Mouse (Mus musculus): ENCODE measurements around the gene Kansl1.

Gene Kansl1

DNA sequence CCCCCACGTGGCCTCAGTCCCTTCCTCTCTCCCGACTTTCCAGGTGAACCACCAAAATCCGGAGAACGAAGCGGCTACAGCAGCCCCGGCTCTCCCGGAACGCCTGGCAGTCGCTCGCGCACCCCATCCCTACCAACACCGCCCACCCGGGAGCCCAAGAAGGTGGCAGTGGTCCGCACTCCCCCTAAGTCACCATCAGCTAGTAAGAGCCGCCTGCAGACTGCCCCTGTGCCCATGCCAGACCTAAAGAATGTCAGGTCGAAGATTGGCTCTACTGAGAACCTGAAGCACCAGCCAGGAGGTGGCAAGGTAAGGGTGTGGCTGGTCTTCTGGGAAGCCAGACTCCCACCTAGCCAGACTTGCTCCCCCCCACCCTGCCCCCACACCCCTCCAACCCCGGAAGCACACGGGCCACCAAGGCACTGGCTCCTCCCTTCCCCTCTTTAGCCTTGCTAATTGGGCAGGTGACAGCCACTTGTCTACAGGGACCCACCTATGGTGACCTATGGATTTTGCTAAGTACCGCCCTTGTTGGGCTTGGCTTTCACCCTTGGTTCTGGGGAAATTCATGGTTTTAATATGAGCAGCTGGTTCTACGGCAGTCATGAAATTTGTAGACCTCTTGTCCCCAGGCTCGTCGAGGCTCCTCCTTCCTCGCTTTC is 158.3 kb downstream of the Kansl1 start:
- no peak for DNase-seq (ENCODE audit: low read depth, low spot score)

DNA sequence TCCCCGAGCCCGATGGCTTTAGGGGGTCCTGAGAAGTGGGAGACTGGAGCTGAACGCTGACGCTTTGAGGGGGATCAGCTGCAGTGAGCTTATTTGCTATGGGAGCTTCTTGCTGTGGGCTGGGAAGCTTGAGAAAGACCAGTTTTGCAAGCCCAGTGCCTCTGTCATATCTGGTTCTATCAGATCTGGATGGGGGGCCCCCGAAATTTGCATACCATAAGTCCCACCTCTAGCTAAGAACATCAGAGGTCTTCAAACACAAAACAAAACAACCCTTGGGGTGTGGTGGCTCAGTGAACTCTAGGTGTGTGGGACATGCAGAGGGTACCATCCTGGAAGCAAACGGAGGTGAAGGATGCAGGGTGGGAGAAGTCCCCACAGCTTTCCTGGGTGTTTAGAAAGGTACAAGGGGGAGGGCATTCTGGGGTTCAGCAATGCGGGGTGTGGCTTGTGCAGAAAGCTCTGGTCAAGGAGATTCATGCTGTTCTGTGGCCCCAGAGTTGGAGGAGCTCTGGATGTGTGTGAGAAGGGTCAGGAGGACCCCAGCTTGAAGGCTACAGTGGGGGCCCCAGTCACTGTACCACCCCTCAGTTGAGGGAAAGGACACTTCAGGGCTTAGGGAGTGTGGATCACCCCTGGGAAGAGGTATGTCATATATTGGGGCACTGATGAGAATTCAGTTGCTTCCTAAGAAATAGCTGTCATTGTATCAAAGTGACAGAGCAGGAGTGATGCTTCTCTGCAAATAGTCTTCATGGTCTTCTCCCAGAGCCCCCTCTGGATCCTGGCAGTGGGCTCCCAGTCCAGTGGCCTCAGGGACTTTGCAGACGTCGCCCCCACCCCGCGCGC is 159.1 kb downstream of the Kansl1 start:
- DNase-seq (ENCODE audit: low read depth, low spot score): no peak

DNA sequence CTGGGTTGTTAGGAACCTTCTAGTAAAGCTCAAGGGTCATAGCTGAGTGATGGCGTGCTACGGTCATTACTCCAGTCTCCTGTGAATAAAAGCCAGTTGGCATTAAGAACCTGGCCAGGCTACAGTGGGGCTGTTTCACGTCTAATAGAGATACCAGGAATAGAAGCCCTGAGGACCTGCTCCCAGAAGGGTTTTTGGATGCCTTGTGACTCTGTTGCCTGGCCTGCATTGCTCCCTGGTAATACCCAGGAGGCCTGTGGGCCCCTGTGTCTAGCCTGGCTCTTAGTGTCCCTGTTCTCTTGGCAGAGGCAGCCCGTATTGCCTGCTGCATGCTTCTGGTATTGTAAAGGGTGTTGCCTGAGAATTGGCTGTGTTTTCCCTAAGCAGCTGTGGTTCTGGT is 161.5 kb downstream of the Kansl1 start:
- no peak for DNase-seq (ENCODE audit: low read depth, low spot score)

DNA sequence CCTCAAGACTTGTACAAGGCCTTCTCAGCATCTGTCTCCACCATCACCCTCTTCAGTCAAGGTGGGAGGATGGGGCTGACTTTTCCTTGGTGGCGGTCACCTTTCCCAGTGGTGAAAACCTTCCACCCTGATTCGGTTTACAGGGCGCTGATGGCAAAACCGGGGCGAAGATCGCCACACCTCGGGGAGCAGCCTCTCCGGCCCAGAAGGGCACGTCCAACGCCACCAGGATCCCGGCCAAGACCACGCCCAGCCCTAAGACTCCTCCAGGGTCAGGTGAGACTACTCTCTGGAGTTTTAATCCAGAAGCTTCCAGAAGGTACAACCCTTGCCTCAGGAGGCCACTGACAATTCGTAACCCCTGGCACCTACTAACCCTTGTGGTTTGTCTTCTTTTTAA is 162.2 kb downstream of the Kansl1 start:
- DNase-seq (ENCODE audit: low read depth, low spot score): no peak

DNA sequence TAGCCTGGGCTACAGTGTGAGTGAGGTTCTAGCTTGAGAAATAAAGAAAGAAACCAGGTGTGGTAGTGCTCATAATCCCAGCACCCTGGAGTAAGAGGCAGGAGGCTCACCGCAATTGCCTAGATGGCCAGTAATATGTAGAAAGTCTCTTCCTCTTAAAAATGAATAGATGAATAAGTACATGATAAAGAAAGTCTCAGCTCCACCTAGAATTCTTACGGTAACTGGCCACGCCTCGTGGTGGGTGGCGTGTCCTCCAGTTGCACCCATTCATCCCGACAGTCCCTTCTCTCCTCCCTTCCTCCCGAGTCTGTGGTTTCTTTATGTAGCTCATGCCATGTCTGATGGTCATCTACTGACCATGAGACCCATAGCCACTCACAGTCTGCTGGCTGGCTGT is 162.9 kb downstream of the Kansl1 start:
- no peak for DNase-seq (ENCODE audit: low read depth, low spot score)

DNA sequence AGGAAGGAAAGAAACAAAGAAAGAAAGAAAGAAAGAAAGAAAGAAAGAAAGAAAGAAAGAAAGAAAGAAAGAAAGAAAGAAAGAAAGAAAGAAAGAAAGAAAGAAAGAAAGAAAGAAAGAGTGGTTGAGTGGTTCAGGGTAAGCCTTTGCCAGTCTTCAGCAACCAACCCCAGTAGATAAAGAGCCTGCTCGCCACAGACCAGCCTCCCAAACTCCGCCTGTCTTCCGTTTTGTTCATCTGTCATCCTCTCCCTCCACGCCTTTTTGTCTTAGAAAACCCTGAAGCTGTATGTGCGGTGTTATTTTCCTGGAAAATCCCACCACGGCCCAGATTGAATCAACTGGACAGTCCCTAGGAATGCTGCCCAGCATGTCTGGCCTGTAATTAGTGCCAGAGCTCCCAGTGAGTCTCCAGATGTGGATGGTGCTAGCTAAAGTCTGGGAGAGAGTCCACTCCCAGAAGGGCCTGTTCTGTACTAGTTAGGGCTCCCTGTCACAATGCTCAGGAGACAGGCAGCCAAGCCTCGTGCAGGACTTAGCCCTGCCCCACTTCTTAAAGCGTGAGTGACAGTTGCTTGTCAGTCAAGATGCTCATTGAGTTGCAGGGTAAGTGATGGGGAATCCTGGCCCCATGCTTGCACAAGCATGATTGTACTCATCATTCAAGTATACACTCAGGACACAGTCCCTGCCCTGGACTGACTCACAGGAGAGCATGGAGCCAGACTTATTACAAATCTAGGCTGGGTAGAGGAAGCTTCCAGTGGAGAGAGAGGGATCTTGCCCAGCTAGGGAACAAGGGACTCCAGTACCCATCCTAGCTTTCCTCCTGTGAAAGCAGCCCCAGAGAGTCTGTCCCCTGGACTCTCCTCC is 165.3 kb downstream of the Kansl1 start:
- DNase-seq (ENCODE audit: low read depth, low spot score): peak; percentile 94

DNA sequence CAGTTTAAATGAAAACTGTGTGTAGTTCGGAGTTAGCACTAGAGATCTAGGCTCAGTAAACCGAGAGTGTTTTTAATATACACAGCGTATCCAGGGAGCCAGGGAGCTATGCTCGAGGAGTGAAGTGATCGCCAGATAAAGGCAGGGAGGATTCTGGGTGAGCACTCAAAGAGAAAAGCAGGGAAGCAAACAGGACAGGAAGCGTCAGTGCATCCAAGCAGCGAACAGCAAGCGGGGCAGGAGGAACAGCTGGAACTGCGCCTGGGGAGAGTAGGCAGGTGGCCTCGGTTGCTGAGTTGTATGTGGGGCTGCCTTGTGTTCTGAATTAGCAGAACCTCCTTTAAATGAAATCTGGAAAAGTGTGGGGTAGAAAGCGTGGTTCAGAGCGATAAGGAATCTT is 166.0 kb downstream of the Kansl1 start:
- DNase-seq (ENCODE audit: low read depth, low spot score): peak; percentile 28

DNA sequence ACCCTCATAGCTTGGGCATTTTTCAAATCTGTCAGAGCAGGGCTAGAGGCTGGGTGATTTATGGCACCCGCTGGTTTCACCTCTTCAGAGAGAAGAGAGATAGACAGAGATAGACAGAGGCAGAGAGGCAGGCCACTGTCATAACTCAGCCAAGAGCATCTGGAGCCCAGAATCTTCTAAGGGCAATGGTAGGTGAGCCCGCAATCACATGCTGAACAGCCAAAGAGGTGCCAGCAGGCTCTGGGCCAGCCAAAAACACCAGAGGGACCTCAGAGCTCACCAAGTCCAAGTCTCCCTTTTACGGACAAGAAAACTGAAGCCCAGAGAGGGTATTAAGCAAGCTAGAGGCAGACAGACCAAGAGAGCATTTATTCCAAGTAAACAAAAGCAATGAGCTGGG is 171.0 kb downstream of the Kansl1 start:
- peak; percentile 76 for DNase-seq (ENCODE audit: low read depth, low spot score)

DNA sequence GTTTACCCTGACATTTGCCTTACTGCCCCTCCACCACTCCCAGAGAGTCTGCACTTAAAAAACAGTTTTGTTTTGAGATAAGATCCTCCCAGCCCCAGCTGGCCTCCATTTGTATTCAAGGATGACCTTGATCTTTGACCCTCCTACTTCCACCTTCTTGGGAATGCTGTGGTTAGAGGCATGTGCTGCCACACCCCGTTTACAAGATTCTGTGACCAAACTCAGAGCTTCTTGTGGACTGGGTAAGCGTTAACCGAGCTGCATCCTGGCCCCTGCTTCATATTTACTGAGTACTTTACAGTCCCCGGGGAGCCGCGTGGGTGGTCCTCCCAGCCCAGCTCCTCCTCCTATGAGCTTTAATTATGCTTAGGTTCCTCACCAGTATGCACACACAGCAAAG is 173.0 kb downstream of the Kansl1 start:
- peak; percentile 54 for DNase-seq (ENCODE audit: low read depth, low spot score)

DNA sequence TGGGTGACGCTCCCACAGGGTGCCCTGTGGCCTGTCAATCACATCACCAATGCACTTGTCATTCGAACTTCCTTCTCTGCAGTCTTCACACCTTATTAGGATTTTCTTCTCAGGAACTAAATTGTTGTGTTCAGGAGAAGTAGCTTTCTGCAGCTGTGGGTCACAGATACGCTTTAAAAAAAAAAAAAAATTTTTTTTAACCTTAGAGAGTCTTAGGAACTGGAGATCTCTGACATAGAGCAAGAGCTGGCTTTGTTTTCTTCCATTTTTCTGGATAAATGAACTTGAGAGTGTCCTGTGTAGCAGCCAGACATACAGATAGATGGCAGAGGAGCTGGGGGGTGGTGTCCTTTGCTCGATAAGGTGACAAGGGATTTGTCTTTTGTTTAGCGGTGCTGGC is 173.5 kb downstream of the Kansl1 start:
- no peak for DNase-seq (ENCODE audit: low read depth, low spot score)

DNA sequence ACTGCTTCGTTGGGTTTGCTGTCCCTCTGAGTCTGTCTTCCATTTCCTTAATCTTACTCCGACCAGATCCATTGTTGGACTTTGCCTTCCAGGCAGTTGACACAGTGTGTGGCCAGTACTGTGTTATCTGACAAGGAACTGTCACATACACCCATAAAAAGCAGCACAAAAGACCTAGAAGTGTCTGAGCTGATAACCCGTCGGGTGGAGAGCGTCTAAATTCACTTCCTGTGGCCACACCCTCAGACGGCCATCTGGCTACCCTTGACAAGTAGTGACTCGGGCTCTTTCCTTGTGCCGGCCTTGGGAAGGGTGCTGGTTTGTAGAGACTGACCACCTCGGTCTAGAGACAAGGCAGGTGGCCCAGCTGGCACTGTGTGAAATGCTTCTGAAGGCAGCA is 175.4 kb downstream of the Kansl1 start:
- DNase-seq (ENCODE audit: low read depth, low spot score): no peak

DNA sequence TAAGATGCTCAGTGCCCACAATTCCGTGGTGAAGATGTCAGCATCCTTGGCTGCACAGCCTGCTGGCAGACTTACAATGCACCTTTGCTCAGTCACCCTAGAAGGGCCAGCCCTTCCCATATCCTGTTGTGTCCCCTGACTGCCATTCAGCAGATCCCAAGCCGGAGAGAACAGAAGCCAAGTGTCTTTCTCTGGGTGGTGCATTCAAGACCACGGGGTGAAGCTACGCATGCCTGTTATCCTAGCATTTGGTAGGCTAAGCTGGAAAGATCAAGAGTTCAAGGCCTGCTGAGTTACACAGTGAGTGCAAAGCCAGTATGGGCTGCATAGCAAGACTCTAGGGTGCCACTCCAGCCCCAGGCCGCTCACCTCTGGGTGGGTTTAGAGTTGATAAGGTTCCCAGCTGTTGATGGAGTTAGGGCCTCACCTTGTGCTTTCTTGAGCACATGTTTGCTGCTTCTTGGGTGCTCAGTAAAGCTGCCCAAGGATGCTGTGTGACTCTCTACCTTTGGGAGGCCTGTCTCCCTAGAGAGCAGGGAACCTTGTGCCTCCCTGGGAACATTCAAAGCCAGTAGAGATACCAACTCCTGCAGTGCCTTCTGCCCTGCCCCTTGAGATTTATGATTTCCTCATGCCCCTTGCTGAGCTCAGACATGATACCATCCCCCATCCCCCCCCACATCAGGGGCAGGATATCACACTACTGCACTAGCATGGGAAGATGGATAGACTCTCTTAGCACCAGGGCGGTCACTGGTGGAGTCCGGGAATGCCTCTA is 176.0 kb downstream of the Kansl1 start:
- no peak for DNase-seq (ENCODE audit: low read depth, low spot score)

DNA sequence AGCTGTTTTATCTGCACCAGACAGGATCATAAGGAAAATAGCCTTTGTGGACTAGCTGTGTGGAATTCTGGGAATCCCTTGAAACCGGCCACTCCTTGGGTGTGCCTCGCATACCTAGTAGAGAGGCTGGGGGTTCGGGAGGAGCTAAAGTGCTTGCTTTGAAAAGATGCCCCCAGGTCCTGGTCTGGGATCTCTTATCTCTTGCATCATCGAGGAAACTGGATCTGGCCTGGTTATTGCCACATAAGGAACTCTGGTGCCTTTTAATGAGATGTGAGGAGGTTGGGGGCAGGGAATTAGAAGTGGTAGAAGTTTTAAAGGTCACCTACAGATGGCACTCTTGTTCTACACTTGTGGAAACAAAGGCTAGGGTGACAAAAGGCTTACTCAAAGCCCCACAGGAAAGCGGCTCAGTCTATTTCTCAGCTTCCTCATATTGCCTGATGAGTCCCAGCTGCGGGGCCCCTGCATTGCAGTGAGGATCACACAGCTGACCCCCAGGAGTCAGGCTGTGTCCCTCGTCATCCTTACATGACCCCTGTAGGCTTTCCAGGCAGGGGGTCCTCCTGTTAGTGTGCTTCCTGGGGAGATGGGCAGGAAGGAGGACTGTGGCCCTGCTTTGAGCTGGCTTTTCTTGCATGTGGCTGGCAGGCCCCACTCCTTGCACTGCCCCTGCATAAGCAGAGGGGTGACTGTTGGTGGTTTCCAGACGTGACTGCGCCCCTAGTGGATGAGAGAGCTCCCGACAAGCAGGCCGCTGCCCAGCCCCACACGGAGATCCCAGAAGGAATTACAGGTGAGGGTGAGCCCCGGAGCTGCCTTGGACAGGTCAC is 179.2 kb downstream of the Kansl1 start:
- peak; percentile 92 for DNase-seq (ENCODE audit: low read depth, low spot score)

DNA sequence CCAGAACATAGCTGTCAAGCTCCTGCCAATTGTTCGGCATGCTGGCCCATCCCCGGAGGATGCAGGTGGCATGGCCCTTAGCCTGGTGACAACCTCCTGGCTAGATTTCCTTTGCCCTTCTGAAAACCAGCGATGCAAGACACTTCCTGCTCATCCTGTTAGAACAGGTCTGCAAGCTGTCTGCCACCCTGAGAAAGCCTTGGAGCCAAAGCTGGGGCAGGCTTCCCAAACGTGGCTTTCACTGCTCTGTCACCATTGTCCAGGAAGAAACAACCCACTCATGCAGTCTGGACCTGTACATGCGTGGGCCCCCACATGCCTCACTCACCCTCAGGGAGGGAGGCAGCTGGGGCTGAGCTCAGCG is 179.8 kb downstream of the Kansl1 start:
- no peak for DNase-seq (ENCODE audit: low read depth, low spot score)

DNA sequence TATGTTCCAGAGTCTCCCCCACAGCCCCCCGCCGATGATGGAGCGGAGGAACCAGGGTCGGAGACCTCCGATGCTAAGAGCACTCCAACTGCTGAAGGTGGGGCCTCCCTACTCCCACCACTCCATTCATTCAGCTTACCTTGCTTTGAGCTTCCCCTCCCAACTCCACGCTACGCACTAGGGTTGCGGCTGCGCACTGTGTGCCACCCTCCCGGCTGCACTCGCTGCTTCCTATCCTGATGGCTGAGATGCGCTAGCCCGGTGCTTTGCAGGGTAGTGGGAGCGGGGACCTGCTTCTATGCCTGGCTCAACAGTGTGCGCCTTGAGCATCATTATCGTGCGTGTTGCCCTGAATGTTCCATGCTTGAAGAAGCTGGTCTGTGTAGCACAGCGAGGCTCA is 181.5 kb downstream of the Kansl1 start:
- no peak for DNase-seq (ENCODE audit: low read depth, low spot score)

Measured in 3T3-L1 (cell line).